Mouse (Mus musculus) cortical plate, adult 2 months (tissue): ENCODE measurements at regions not wholly inside any gene's neighbourhood (a gene's known extent, or its start where the extent isn't known, plus 50 kb on each side); places are given as distances from the start of the nearest gene placed in this dataset.

Source experiments
- CTCF ChIP-seq: fragments of 200-500 bp; IDR thresholded peaks from 2 replicates; pipeline ENCODE4 v1.5.1; 2011; ENCODE audit warnings: mild to moderate bottlenecking, control low read depth, low read length; ENCODE audit not compliant: insufficient read depth; ENCODE audit errors: extremely low read depth
- POLR2A ChIP-seq: fragments of 200-500 bp; IDR thresholded peaks from 2 replicates; pipeline ENCODE4 v1.6.1; 2011; ENCODE audit warnings: mild to moderate bottlenecking, low read length, control low read depth; ENCODE audit not compliant: insufficient read depth; ENCODE audit errors: extremely low read depth

DNA sequence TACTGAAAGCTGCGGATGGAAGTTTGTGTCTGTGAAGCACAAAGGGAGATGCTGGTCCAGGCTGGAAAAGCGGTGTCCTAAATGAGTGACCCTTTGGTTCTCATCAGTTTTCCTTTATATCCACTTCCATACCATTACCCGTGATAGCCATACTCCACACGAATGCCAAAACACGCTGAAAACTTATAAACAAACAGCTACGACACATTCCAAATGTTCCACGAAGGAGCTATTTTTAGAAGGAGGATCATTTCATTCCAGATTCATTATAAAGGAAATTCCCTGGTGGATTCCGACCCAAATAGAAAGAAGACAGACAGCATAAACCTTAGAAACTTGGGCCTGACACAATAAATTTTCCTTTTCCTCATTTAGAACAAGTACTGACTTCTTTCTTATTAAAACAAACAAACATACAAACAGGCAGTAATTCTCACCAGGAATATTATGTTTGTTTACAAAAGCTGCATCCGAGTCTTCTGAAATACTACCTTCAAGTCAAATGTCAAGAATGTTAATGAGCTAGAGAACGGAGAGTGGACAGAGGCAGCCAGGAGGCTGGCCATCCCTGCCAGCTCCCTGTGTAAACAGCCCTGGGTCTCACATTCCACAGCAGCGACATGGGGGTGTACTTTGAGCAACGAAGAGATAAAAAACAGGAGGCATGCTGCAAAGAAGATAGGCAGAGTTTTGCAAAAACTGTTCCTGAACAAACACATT lies 96.4 kb upstream of the Cdc42ep3 start:
- TF ChIP-seq POLR2A (no peak), CTCF (no peak)
